Mouse (Mus musculus) inflammation-experienced regulatory T-cells, adult 16 weeks (primary cell): Measurements from ENCODE around the gene P2ry4. TPM values are rescaled to one million over a fixed set of nuclear protein-coding genes. Genes with fewer than 3 reads are reported as not detected.

ENCODE experiments used
- polyA plus RNA-seq: library from polyadenylated mRNA; unstranded; fragments of 100-300 nt; shearing (Covaris generic); gene quantifications from one replicate; pipeline ENCODE4 v1.2.1, GENCODE M21; 2017

The P2ry4 gene
- not detected for polyA plus RNA-seq

DNA sequence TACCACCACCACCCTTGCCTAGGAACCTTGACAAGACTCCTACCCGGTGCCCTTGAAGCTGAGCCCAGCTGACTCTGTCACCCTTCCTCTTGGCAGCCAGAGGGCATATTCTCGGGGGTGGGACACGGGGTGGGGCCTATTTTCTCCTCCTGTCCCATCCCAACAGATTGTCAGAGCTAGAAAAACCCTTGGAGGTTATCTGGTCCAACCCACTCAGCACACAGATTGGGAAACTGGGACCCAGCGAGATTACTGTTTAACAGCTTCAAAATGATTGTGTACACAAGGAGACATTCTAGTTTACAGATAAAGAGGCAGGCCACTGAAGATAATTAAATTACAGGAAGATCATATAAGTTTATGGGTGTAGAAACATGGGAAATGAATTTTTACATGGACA lies at the start of gene P2ry4:
Gene P2ry4 (minus strand): TSS at position 79 of the 400 bp plus-strand sequence.

GRCm38 (mm10) chrX:100625802-100626793 lies 31.4 kb upstream of the P2ry4 start, which contains the start of gene Pdzd11:
Gene Pdzd11 (minus strand): TSS chrX:100626568.

DNA sequence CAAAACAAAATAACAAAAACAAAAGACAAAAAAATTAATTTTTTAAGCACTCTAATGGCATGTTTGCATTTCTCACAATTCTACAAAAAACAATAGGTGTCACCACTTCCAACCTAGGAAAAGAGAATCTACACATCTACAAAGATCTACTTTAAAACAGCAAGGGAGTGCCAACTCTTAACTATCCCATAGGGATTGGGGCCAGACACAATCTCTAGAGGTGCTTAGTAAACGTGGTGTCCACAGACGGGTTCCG lies 30.8 kb upstream of the P2ry4 start, which contains the start of gene Kif4:
Gene Kif4 (plus strand): TSS at position 192 of the 256 bp plus-strand sequence.

GRCm38 (mm10) chrX:100605314-100605713 lies 10.6 kb upstream of the P2ry4 start, which contains the start of gene Arr3:
Gene Arr3 (plus strand): TSS chrX:100605497.

DNA sequence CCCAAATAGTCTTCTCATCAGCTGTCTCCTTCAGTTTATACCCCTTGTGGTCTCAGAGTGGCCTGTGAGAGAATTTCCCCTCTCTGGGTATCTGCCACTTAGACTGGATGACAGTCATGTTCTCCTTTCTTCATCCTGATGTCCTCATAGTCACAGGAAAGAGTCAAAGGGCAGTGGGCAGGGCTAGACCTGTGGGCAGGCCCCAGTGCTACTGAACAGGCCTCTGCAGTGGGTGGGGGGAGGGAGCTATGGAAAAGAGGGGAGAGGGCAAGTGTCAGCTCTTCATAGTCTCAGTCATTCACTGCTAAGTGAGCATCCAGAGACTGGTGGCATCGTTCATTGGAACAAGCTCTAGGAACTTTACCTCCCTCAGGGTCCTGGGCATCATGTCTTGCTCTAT lies 22.7 kb downstream of the P2ry4 start, which contains the start of gene Awat1:
Gene Awat1 (plus strand): TSS at position 301 of the 400 bp plus-strand sequence.

Other genes starting within 250 kb of the P2ry4 start
- gene Otud6a, start 165.9 kb downstream of the P2ry4 start, polyA plus RNA-seq: not detected
- 0.35 TPM for gene Awat2, start 152.2 kb downstream of the P2ry4 start, polyA plus RNA-seq
- gene Igbp1, start 100.6 kb downstream of the P2ry4 start, polyA plus RNA-seq: 40.1 TPM
- gene Dgat2l6, start 70.0 kb downstream of the P2ry4 start, polyA plus RNA-seq: not detected
- gene Awat1, start 22.6 kb downstream of the P2ry4 start, polyA plus RNA-seq: not detected
- gene Arr3, start 10.6 kb upstream of the P2ry4 start, polyA plus RNA-seq: not detected
- gene Kif4, start 30.9 kb upstream of the P2ry4 start, polyA plus RNA-seq: 3.0 TPM
- gene Pdzd11, start 31.7 kb upstream of the P2ry4 start, polyA plus RNA-seq: 49.1 TPM
- not detected for gene Gdpd2, start 135.0 kb upstream of the P2ry4 start, polyA plus RNA-seq
- gene Dlg3, start 172.9 kb upstream of the P2ry4 start, polyA plus RNA-seq: 18.1 TPM